Mouse (Mus musculus) MEL (cell line): Measurements from ENCODE around the gene Glipr1. TPM values are rescaled to one million over a fixed set of nuclear protein-coding genes. Genes with fewer than 3 reads are reported as not detected.

Source experiments
- DNase-seq: peaks from one replicate; pipeline ENCODE4 v3.0.0; 2011; ENCODE audit warnings: low read depth, low spot score
- H3K27ac ChIP-seq: 2 replicates; pipeline ENCODE4 v1.5.1; 2012; ENCODE audit warnings: low read depth, mild to moderate bottlenecking, control low read depth, low read length, moderate library complexity; ENCODE audit not compliant: control insufficient read depth
- H3K27me3 ChIP-seq, 2 experiments: fragments of 150-350 bp in 1 of 2; sonication (generic) in 1 of 2; 2 replicates each; pipeline ENCODE4 v1.6.1; 2012; ENCODE audit warnings: low read length in 2 of 2, mild to moderate bottlenecking in 2 of 2, improper control_type of control experiment in 1 of 2, moderate library complexity in 1 of 2; ENCODE audit not compliant: insufficient read depth in 2 of 2, control insufficient read depth in 1 of 2
- H3K36me3 ChIP-seq, 2 experiments: 2 replicates each; pipeline ENCODE4 v1.6.1; 2012 to 2014; ENCODE audit warnings: low read length in 2 of 2, improper control_type of control experiment in 1 of 2, inconsistent platforms in 1 of 2, mild to moderate bottlenecking in 1 of 2; ENCODE audit not compliant: insufficient read depth in 2 of 2, control insufficient read depth in 1 of 2
- H3K4me1 ChIP-seq, 2 experiments: fragments of 150-350 bp in 1 of 2; sonication (generic) in 1 of 2; 2 replicates each; pipeline ENCODE4 v1.6.1; 2012; ENCODE audit warnings: low read length in 2 of 2, improper control_type of control experiment in 1 of 2, mild to moderate bottlenecking in 1 of 2; ENCODE audit not compliant: insufficient read depth in 2 of 2, control insufficient read depth in 1 of 2
- H3K4me3 ChIP-seq, 2 experiments: fragments of 150-350 bp in 1 of 2; sonication (generic) in 1 of 2; 2 replicates each; pipeline ENCODE4 v1.5.1; 2012; ENCODE audit warnings: low read depth in 2 of 2, low read length in 2 of 2, mild to moderate bottlenecking in 2 of 2, moderate library complexity in 2 of 2, control low read depth in 1 of 2, improper control_type of control experiment in 1 of 2; ENCODE audit not compliant: control insufficient read depth in 1 of 2, insufficient read depth in 1 of 2
- H3K79me2 ChIP-seq: 2 replicates; pipeline ENCODE4 v1.6.1; 2012; ENCODE audit warnings: mild to moderate bottlenecking, low read length, moderate library complexity; ENCODE audit not compliant: control insufficient read depth, poor library complexity, insufficient read depth
- H3K9ac ChIP-seq: 2 replicates; pipeline ENCODE4 v1.6.1; 2012; ENCODE audit warnings: low read depth, mild to moderate bottlenecking, control low read depth, low read length, moderate library complexity; ENCODE audit not compliant: control insufficient read depth, poor library complexity, severe bottlenecking
- H3K9me3 ChIP-seq: fragments of 150-350 bp; sonication (generic); replicated peaks from 2 replicates; pipeline ENCODE4 v1.6.1; 2012; ENCODE audit warnings: mild to moderate bottlenecking, low read length, improper control_type of control experiment, moderate library complexity; ENCODE audit not compliant: insufficient read depth
- CHD1 ChIP-seq: IDR thresholded peaks from 2 replicates; pipeline ENCODE4 v1.6.1; 2012; ENCODE audit warnings: low read depth, mild to moderate bottlenecking, inconsistent platforms, low read length, improper control_type of control experiment
- CHD2 ChIP-seq: IDR thresholded peaks from 2 replicates; pipeline ENCODE4 v1.6.1; 2011; ENCODE audit warnings: low read length, improper control_type of control experiment
- CTCF ChIP-seq, 3 experiments: IDR thresholded peaks in 2 of 3; conservative IDR thresholded peaks in 1 of 3; 2 replicates each; pipeline ENCODE4 v1.5.1; 2011 to 2012; ENCODE audit warnings: low read length in 3 of 3, low read depth in 2 of 3, mild to moderate bottlenecking in 2 of 3, improper control_type of control experiment in 1 of 3, inconsistent platforms in 1 of 3, mixed read lengths in 1 of 3, moderate library complexity in 1 of 3; ENCODE audit not compliant: control insufficient read depth in 1 of 3, insufficient read depth in 1 of 3, poor library complexity in 1 of 3, severe bottlenecking in 1 of 3
- ELF1 ChIP-seq: IDR thresholded peaks from 2 replicates; pipeline ENCODE4 v1.6.1; 2014; ENCODE audit warnings: low read depth, mild to moderate bottlenecking, inconsistent platforms, low read length, improper control_type of control experiment, moderate library complexity
- GABPA ChIP-seq: IDR thresholded peaks from 2 replicates; pipeline ENCODE4 v1.6.1; 2012; ENCODE audit warnings: low read depth, mild to moderate bottlenecking, inconsistent platforms, low read length, improper control_type of control experiment, moderate library complexity
- JUND ChIP-seq: IDR thresholded peaks from 2 replicates; pipeline ENCODE4 v1.6.1; 2011; ENCODE audit warnings: low read depth, mild to moderate bottlenecking, improper control_type of control experiment, low read length
- KAT2A ChIP-seq: conservative IDR thresholded peaks from 2 replicates; pipeline ENCODE4 v1.6.1; 2012; ENCODE audit warnings: low read depth, low read length, improper control_type of control experiment, inconsistent platforms
- MAFK ChIP-seq: IDR thresholded peaks from 2 replicates; pipeline ENCODE4 v1.6.1; 2011; ENCODE audit warnings: low read depth, mild to moderate bottlenecking, low read length, improper control_type of control experiment, borderline replicate concordance
- MAX ChIP-seq: IDR thresholded peaks from 2 replicates; pipeline ENCODE4 v1.6.1; 2011; ENCODE audit warnings: low read length, improper control_type of control experiment
- MAZ ChIP-seq: IDR thresholded peaks from 2 replicates; pipeline ENCODE4 v1.6.1; 2012; ENCODE audit warnings: low read depth, mild to moderate bottlenecking, inconsistent platforms, low read length, improper control_type of control experiment
- MEF2A ChIP-seq: IDR thresholded peaks from 2 replicates; pipeline ENCODE4 v1.6.1; 2014; ENCODE audit warnings: low read depth, mild to moderate bottlenecking, inconsistent platforms, low read length, improper control_type of control experiment; ENCODE audit not compliant: poor library complexity, insufficient replicate concordance, severe bottlenecking; ENCODE audit errors: extremely low read depth
- NRF1 ChIP-seq: IDR thresholded peaks from 2 replicates; pipeline ENCODE4 v1.6.1; 2014; ENCODE audit warnings: low read depth, mild to moderate bottlenecking, inconsistent platforms, low read length, improper control_type of control experiment, moderate library complexity; ENCODE audit not compliant: poor library complexity, insufficient read depth, severe bottlenecking
- POLR2A ChIP-seq, 2 experiments: IDR thresholded peaks; 2 replicates each; pipeline ENCODE4 v1.6.1; 2011 to 2012; ENCODE audit warnings: low read length in 2 of 2, mild to moderate bottlenecking in 2 of 2, control low read depth in 1 of 2, improper control_type of control experiment in 1 of 2, low read depth in 1 of 2, moderate library complexity in 1 of 2; ENCODE audit not compliant: control insufficient read depth in 1 of 2, insufficient read depth in 1 of 2, poor library complexity in 1 of 2
- POLR2AphosphoS2 ChIP-seq: IDR thresholded peaks from 2 replicates; pipeline ENCODE4 v1.6.1; 2011; ENCODE audit warnings: low read length, improper control_type of control experiment
- POLR2AphosphoS5 ChIP-seq: IDR thresholded peaks from 2 replicates; pipeline ENCODE4 v1.6.1; 2012; ENCODE audit warnings: low read depth, borderline replicate concordance, mild to moderate bottlenecking, inconsistent platforms, low read length, moderate library complexity, mixed read lengths
- RAD21 ChIP-seq: IDR thresholded peaks from 2 replicates; pipeline ENCODE4 v1.6.1; 2011; ENCODE audit warnings: mild to moderate bottlenecking, low read depth, low read length, improper control_type of control experiment
- RCOR1 ChIP-seq: IDR thresholded peaks from 2 replicates; pipeline ENCODE4 v1.6.1; 2012; ENCODE audit warnings: low read depth, mild to moderate bottlenecking, inconsistent platforms, low read length, improper control_type of control experiment
- SIN3A ChIP-seq: IDR thresholded peaks from 2 replicates; pipeline ENCODE4 v1.6.1; 2012; ENCODE audit warnings: low read length, improper control_type of control experiment, inconsistent platforms
- TAL1 ChIP-seq: IDR thresholded peaks from 2 replicates; pipeline ENCODE4 v1.6.1; 2012; ENCODE audit warnings: mild to moderate bottlenecking, inconsistent platforms, low read length, moderate library complexity, mixed read lengths
- TCF12 ChIP-seq: IDR thresholded peaks from 2 replicates; pipeline ENCODE4 v1.6.1; 2014; ENCODE audit warnings: low read depth, mild to moderate bottlenecking, inconsistent platforms, low read length, improper control_type of control experiment, moderate library complexity
- UBTF ChIP-seq: IDR thresholded peaks from 2 replicates; pipeline ENCODE4 v1.6.1; 2012; ENCODE audit warnings: low read depth, mild to moderate bottlenecking, inconsistent platforms, low read length, improper control_type of control experiment, moderate library complexity, borderline replicate concordance; ENCODE audit not compliant: insufficient read depth
- USF2 ChIP-seq, 2 experiments: IDR thresholded peaks; 2 replicates each; pipeline ENCODE4 v1.6.1; 2011 to 2012; ENCODE audit warnings: improper control_type of control experiment in 2 of 2, low read length in 2 of 2, borderline replicate concordance in 1 of 2, inconsistent platforms in 1 of 2, low read depth in 1 of 2, mild to moderate bottlenecking in 1 of 2; ENCODE audit not compliant: insufficient read depth in 1 of 2
- ZMIZ1 ChIP-seq: IDR thresholded peaks from 2 replicates; pipeline ENCODE4 v1.6.1; 2012; ENCODE audit warnings: low read depth, mild to moderate bottlenecking, inconsistent platforms, low read length, improper control_type of control experiment, moderate library complexity
- polyA plus RNA-seq, 2 experiments: library from polyadenylated mRNA; stranded (reverse) in 1 of 2; unstranded in 1 of 2; fragments of >175 nt in 1 of 2; fragments of >200 nt in 1 of 2; gene quantifications; 2 replicates each; pipeline versions ENCODE4 v1.2.1 to v1.2.4; 2012; ENCODE audit warnings: low replicate concordance in 2 of 2, low read depth in 1 of 2; ENCODE audit not compliant: insufficient read length in 2 of 2, insufficient read depth in 1 of 2, missing spikeins in 1 of 2
- total RNA-seq: library from RNA; depleted of rRNA; stranded (reverse); fragments of 300-350 nt; gene quantifications from 2 replicates; pipeline ENCODE4 v1.2.3, GENCODE M21; 2012

Glipr1 gene
- total and polyA plus RNA-seq, 3 experiments: 0.62 to 0.88 TPM; not detected in 1

DNA sequence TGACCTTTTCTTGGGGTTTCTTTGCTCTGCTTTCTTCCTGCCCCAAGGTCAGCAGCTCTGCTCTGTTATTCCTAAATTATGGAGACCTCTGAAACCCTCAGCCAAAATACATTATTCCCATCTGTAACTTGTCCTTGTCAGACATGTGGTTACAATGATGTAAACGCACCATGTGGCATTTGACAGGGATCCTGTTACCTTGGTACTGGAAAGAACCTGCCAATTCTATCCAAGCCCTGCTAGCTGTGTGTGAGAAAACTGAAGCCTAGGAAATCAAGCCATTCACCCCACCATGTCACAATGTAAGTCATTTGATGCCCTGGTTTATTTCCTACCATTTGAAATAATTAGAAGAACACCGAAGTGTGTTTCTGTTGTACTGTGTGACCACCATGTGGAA is 46.6 kb downstream of the Glipr1 start:
- Histone ChIP-seq H3K27me3 (peaks cover 2 to 3% of the 10 kb centered on the region in 2 experiments; a peak in 2 of 4 replicates), H3K4me1 (peaks cover 0 to 3% of the 10 kb centered on the region in 2 experiments; a peak in 1 of 4 replicates), H3K9me3 (no peaks in the 10 kb centered on the region), H3K36me3 (no peaks in the 10 kb centered on the region), H3K9ac (no peak overlapping the region), H3K79me2 (no peaks in the 10 kb centered on the region), H3K27ac (no peak overlapping the region), H3K4me3 (no peak overlapping the region)
- no peak for TF ChIP-seq POLR2AphosphoS2
- TF ChIP-seq RCOR1: no peak
- TF ChIP-seq JUND: no peak
- TF ChIP-seq CHD2: no peak
- TF ChIP-seq MAFK: no peak
- no peak for TF ChIP-seq GABPA
- TF ChIP-seq RAD21: no peak
- no peak for TF ChIP-seq UBTF
- no peak for TF ChIP-seq KAT2A
- TF ChIP-seq USF2 (IDR thresholded peaks at IDR 0.05; ENCODE audit: borderline replicate concordance in 1 of 2, insufficient read depth in 1 of 2, low read depth in 1 of 2, low read length in 2 of 2): no peak
- no peak for TF ChIP-seq CTCF (IDR thresholded peaks at IDR 0.05 in 2 of 3, conservative IDR thresholded peaks at IDR 0.05 in 1 of 3; ENCODE audit: control insufficient read depth in 1 of 3, insufficient read depth in 1 of 3, low read depth in 2 of 3, low read length in 3 of 3, poor library complexity in 1 of 3, severe bottlenecking in 1 of 3)
- TF ChIP-seq MAX: no peak
- no peak for TF ChIP-seq SIN3A
- TF ChIP-seq MAZ: no peak
- TF ChIP-seq MEF2A: no peak
- no peak for TF ChIP-seq TCF12
- TF ChIP-seq POLR2A (IDR thresholded peaks at IDR 0.05; ENCODE audit: control insufficient read depth in 1 of 2, insufficient read depth in 1 of 2, low read depth in 1 of 2, low read length in 2 of 2, poor library complexity in 1 of 2): no peak
- no peak for TF ChIP-seq ELF1
- TF ChIP-seq CHD1: no peak
- DNase-seq: no peak

DNA sequence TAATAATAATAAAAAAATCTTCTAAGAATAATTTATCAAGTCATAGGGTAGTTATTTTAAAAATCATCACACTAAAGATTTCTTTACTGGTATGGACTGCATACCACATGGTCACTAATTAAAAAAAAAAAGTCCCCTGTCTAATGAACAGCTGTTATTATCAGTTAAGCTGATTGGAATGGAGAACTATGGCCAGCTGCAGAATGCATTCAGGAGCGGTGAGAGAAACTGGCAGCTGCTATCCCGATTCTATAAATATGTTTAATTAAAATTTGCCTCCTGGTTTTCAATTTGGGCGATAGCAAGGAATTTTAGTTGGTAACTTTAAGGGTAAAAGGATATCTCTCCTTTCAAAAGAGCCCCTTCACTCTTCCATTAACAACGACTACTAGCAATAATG is 53.4 kb downstream of the Glipr1 start:
- Histone ChIP-seq H3K9ac (no peak overlapping the region), H3K36me3 (no peaks in the 10 kb centered on the region), H3K79me2 (no peaks in the 10 kb centered on the region), H3K27ac (no peak overlapping the region), H3K27me3 (peaks cover 0 to 2% of the 10 kb centered on the region in 2 experiments; a peak in 2 of 4 replicates), H3K4me3 (no peak overlapping the region), H3K4me1 (no peaks in the 10 kb centered on the region), H3K9me3 (no peaks in the 10 kb centered on the region)
- DNase-seq: no peak
- TF ChIP-seq POLR2AphosphoS5 (no peak), NRF1 (no peak), POLR2AphosphoS2 (no peak), TAL1 (no peak), UBTF (no peak), CHD1 (no peak), ZMIZ1 (no peak)
